Mouse (Mus musculus) CH12F3 (cell line): ENCODE data around the gene Il6st.

Experiments used
- in situ Hi-C: fragments of 300-500 bp; cut with MboI; formaldehyde crosslinking; loops from 2 replicates; pipeline ENCODE4 v1.14.3; 2020; ENCODE audit warnings: low sequenced_read_pairs

The Il6st gene

DNA sequence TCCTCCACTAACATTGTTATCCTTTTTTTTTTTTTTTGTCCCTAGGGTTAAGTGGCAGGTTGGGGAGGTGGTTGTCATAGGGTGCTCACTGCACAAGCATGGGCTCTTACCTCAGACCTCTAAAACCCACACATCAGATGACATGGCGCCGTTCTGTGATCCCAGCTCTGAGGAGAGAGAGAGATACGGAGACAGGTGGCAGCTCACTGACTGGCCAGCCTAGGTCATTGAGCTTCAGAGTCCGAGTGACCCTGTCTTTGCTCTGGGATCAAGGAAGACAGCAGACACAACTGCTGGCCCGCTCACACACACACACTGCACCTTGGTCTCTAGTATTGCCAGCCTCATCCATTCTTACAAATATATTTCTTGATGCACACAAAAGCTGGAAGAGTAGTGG lies 18.7 kb downstream of the Il6st start:
- in situ Hi-C loops: no loop called here

DNA sequence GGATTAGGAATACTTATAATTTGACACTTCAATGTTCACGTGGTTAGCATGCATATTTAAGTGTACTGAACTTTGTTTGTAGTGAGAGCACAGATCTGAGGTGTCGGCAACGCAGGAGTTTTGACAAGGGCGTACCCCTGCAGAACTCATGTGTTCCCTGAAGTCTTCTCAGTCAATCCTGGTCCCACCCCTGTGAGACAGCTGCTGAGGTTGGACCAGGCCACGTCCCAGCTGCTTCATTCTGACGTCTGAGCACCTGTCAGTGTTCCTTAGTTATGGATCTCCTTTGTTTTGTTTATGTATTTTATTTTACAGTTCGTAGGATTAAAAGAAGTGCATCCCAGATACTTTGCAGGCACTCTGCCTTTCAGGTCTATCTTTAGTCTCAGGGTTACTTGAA lies 19.1 kb downstream of the Il6st start:
- in situ Hi-C loops: no loop called here

DNA sequence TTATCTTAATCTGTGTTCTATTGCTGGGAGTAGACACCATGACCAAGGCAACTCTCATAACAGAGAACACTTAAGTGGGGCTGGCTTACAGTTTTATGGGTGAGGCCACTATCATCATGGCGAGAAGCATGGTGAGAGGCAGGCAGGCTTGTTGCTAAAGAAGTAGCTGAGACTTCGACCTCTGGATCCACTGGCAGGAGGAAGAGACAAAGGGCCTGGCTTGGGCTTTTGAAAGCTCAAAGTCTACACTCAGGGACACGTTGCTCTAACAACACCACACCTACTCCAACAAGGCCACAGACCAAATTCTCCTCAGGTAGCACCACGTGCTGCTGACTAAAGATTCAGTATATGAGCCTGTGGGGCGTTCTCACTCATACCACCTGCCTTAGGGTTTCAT lies 22.4 kb downstream of the Il6st start:
- in situ Hi-C loops: no loop called here

DNA sequence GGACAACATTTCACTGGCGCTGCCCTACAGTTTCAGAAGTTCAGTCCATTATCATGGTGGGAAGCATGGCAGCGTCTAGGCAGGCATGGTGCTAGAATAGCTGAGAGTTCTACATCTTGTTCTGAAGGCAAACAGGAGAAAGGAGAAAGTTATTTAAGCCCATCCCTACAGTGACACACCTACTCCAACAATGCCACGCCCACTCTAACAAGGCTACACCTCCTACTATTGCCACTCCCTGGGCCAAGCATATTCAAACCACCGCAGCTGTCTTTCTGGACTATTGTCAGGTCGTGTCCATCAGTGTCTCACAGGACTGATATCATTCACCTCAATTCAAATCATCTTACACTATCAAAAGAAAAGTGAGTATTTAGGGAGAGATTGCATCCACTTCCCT lies 22.8 kb downstream of the Il6st start:
- in situ Hi-C loops: no loop called here

DNA sequence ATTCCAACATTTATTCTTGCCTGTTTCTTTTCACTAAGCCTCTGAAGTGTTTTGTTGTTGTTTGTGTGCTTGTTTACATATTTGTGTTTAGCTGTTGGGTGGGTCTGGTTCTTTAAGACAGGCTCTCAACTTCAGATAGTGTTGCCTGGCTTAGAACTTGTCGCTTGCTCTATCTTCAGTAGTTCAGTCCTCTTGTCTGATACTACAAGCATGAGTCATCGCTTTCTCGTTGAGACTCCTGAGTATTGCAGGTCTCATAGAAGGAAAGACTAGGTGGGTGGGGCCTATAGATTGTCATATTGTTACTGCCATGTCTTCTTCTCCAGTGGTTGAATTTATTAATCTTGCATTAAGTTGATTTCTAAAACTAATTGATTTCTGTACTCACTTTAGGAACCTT lies 26.2 kb downstream of the Il6st start:
- in situ Hi-C loops: no loop called here

DNA sequence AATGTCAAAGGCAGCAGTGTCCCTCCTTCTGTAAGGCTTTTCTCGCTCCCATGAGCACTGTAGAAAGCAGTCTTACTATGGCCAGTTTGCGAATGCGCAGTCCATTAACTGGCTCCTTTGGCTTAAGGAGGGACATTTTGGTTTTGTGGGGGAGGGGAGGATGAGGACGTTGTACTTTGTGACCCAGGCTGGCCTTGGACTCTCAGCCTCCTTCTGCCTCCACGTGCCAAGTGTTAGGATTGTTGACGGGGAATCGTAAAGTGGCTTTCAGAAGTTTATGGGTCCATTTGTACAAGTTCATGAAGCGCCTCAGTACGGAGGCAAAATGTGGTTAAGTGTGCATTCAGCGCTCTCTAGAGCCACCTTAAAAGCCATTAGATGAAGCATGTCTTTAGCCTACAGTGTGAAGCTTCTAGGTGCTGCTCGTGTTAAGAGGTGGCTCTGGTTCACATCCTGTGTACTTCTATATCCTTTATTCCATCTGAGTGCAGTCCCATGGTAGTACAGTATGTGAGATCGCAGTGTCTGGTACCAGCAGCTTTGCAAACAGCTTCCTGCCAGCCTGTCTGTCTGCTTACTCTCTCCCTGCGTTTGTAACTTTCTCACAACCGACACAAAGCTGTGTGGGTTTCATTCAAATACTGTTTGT lies 27.9 kb downstream of the Il6st start:
- in situ Hi-C loops: no loop called here

DNA sequence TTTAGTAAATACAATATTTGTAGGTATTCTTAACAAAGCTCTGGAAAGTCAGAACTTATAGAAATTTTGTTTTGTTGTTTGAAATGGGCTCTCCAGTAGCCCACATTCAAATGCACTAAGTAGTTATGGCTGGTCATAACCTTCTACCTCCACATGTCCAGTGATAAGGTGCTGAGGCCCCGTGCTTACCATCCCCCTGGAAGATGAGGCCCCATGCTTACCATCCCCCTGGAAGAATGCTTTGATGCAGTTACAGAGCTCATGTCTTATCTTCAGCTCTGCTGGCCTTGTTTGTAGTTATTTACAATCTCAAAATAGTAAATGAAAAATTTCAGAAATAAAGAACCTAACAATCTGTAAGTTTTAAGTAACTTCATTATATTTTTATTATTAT lies 28.4 kb downstream of the Il6st start:
- in situ Hi-C loops: no loop called here

DNA sequence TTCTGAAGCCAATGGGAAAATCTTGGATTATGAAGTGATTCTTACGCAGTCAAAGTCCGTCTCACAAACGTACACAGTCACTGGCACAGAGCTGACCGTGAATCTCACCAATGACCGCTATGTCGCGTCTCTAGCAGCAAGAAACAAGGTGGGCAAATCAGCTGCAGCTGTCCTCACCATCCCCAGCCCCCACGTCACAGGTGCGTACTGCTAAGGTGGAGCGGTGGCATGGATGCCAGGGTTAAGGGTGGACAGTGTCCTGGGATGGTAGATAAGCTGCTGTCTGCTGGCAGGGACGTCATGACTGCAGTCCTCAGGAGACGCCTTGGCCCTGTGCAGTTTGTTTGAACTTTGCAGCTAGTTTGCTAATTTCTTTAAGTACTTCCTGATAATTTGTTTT lies 30.7 kb downstream of the Il6st start:
- in situ Hi-C loops: no loop called here

DNA sequence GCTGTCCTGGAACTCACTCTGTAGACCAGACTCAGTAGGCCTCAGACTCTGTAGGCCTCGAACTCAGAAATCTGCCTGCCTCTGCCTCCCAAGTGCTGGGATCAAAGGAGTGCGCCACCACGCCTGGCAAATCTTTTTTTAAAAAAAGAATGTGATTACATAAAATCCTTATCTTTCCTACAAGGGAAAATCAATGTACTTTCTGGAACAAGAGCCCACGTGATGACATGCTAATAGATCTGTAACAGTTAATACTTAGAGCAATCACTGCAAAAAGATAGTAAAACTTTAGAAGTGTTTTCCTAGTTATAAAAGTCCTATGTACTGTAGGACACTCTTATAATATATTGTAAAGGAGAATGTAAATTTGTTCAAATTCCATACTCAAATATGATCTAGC lies 36.2 kb downstream of the Il6st start:
- in situ Hi-C loops: loop anchor here (10.0 kb wide), 1 partner anchor 195 kb away; no protein-coding TSS in a partner anchor

DNA sequence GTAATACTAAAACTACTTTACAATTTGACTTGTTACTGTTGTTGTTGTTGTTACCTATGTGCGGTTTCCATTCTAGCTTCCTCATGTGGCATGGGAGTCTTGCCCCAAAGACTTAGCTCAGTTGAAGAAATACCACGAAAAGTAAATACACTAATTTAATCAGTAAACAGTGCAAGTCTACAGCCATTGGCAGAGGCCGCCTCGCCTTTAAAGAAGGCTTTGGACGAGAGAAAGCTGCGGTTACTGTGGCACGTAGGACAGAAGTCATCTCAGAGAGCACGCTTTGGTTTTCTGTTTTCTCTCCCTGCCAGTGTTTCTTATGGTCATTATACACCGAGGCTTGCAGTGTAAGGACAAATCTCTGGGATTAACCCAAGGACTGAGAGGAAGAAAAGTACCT lies 36.6 kb downstream of the Il6st start:
- in situ Hi-C loops: loop anchor here (10.0 kb wide), 1 partner anchor 196 kb away; no protein-coding TSS in a partner anchor

DNA sequence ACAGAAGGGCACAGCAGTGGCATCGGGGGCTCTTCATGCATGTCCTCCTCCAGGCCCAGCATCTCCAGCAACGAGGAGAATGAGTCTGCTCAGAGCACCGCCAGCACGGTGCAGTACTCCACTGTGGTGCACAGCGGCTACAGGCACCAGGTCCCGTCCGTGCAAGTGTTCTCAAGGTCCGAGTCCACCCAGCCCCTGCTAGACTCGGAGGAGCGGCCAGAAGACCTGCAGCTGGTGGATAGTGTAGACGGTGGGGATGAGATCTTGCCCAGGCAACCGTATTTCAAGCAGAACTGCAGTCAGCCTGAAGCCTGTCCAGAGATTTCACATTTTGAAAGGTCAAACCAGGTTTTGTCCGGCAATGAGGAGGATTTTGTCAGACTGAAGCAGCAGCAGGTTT lies 40.0 kb downstream of the Il6st start:
- in situ Hi-C loops: loop anchor here (10.0 kb wide), 1 partner anchor 199 kb away; no protein-coding TSS in a partner anchor

DNA sequence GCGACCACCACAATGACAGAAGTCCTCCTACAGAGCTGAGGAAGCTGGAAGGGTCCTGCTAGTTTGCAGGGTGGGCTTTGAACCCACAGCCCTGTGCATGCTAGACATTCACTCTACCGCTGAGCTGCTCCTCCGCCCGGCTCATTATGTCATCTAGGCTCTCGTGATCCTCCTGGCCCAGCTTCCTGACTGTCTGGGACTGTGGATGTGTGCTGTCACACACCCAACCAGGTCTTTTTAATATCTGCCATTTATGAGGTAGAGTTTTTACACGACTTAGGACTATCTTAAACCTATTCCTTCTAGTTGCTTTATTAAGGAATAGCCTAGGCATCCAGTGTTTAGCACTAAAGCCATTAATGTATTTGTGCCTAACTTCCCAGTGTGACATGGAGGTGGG lies 41.6 kb downstream of the Il6st start:
- in situ Hi-C loops: loop anchor here (10.0 kb wide), 1 partner anchor 201 kb away; no protein-coding TSS in a partner anchor

DNA sequence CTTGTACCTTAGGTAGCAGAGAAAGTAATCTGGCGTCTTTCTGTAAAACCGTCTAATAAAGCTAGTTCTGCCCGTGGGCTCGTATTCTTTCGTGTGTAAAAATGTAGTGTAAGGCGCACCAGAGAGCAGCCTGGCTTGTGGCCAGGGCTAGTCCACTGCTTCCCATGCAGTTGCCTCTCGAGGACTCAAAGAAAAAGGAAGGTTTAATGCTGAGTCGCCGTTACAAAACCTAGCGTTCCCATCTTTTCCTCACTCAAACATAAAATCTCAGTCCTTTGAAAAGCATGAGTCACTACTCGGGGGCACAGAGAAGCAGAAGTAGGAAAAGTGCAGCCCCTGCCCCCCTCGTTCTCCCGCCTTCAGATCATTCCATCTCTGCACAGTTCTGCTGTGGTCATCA lies 42.9 kb downstream of the Il6st start:
- in situ Hi-C loops: loop anchor here (10.0 kb wide), 1 partner anchor 202 kb away; no protein-coding TSS in a partner anchor

DNA sequence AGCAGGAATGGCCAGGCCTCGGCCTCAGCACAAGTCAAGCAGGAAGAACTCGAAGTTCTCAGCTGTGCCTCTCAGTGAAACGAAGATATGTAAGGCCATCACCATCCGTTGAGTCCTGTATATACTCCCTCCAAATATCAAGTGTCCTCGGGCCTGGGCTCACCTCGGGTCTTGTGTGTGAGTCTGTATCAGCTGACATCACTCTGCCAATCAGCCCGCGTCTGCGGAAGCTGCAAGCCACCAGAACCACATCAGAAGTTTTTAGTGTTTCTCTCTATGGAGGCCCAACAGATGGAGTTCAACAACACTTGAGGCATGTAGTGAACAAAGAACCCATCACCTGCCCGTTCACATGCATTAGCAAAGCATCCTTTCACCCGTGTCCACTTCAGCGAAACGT lies 43.8 kb downstream of the Il6st start:
- in situ Hi-C loops: loop anchor here (10.0 kb wide), 1 partner anchor 203 kb away; no protein-coding TSS in a partner anchor

DNA sequence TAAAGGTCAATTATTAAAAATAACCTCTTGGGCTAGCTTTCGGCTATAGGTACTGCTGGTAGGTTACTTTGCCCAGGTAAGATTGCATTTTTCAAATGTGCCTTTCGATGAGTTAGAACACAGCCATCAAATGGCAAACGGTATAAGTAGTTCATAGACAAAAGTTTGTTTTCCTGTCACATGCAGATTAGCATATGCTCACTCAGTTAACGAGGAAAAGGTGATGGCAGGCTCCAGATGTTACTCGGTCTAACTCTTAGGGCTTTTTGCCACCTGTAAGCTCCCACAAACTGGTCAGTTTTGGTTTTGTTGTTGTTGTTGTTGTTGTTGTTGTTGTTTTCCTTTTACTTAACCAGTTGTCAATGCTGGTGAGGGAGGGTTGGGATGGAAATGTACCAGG lies 44.6 kb downstream of the Il6st start:
- in situ Hi-C loops: loop anchor here (10.0 kb wide), 1 partner anchor 204 kb away; no protein-coding TSS in a partner anchor

DNA sequence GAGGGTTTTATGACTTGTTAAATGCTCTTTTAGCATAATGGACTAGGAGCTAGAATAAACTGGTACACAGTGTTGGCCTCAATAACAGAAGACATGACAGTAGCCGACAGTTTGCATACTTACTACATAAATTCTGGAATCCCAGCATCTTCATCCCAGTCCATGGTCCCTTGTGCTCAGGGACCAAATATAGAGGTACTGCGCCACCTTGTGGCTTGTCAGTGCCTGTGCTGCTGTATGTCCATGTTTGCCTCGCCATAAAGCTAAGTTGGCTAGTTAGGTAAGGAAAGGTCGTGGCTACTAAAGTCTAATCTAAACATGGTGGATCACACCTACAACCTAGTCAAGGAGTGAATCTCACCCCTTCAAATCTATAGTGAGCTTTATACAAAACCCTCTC lies 45.6 kb downstream of the Il6st start:
- in situ Hi-C loops: loop anchor here (10.0 kb wide), 1 partner anchor 205 kb away; no protein-coding TSS in a partner anchor

DNA sequence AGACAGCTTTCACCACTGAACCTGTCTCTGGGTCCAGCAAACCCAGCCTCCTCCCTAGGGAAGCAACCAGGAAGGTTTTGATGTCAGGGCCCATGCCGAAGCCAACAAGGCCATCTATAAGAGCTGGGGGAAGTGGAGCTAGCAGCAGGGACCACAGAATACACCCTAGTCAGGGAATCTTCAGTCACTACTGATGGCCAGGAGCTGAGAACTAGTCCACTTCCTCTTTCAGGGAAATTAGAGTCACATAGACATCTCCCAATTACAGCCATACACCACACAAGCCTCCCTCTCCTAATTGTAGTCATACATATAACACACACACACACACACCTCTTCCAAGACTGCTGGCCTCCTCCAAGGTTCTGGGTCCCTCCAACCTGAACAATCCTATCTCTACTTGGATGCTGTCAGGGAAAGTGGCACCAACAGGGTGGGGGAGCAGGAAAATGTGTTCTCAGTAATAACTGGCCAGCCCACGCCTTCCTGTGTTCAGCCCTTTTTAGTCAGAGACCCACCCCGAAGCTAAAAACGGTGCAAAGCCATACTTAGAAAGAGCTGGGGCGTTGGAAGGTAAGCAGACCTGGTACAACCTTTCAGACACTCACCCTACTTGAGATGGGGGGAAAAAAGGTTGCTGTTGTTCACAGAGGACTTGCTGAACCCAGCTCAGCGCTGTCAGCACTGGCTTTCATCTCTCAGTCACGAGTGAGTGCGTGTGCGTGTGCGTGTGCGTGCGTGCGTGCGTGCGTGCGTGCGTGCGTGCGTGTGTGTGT lies 46.8 kb downstream of the Il6st start:
- in situ Hi-C loops: no loop called here

DNA sequence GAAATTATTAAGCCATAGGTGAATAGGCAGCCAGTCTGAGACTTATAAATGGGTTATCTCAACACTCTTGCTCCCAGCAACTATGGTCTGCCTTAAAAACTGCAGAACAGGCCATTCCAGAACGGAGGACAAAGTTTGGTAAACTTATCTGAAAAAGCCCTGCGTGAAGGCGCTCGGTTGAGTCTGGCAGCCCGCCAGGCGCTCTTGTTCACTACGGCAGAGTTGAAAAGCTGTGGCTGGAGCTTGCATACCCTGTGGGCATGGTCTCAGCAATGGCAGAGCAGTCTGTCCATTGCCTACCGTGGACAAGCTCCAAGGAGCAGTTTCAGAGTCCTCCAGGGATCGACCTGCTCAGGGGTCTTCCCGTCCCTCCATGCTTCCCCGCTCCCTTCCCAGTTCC lies 47.4 kb downstream of the Il6st start:
- in situ Hi-C loops: no loop called here

DNA sequence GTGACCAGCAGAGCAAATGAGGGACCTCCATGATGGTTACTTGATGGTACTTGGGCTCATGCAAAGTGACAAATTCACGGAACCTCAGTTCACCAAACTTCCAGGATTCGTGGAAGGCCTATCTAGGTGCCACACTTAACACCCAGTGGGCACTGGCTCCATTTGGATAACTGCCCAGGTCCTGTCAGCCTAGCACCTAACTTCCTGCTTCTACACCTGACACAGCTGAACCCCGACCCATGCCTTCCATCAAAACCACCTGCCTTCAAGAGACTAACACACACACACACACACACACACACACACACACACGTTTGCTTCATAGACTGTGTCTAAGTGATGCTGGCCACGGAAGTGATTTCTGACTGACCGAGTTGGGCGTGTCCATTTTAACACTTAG lies 47.9 kb downstream of the Il6st start:
- in situ Hi-C loops: no loop called here

DNA sequence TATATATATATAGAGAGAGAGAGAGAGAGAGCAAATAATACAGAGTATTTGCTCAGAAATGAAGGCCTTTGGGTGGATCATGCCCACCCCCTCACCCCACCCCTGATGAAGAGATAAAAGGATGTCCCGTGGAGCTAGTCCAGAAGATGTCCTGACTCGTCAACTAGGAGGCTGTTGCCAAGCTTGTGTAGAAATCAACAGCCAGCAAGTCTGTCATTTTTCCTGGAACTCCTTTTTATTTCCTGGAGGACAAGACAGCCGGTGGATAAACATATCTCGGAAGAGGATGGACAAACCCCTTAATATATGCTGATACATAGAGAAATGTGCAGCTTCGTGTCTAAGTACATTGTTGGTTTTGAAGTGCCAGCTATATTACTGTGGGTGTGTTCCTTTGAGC lies 49.0 kb downstream of the Il6st start:
- in situ Hi-C loops: no loop called here

DNA sequence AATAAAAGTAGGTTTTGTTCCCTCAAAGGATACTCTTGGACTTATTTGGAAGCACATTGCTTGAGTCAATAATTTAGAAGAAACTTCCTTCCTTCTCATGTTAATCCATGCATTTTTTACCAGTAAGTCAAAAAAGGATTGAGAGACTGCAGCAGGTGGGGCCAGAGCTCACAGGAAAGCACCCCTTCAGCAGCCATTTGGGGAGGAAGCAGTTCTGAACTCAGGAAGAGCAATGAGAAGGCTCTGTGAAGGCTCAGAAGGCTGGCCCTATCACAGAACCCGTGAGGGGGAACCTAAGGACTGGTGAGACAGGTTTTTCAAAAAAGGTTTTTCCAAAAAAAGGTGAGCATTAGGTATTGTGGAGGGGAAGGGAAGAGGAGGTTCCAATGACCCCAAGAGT lies 50.7 kb downstream of the Il6st start:
- in situ Hi-C loops: no loop called here

DNA sequence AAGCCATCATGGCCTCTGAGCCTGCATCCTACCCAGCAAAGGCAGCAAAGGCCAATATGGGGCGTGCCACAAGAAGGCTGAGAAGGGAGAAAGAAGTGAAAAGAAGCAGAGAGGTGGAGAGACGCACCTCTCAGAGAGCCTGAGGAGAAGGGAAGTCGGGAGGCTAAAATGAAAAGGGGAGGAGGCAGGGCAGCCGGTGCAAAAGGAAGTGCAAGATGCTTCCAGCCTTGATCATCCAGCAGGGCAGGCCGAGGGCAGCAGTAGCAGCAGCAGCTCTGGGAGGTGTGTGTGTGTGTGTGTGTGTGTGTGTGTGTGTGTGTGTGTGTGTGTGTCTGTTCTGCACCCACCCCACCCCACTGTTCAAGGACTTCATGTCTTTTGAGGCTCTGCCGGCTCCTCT lies 58.4 kb downstream of the Il6st start:
- in situ Hi-C loops: no loop called here
